Mouse (Mus musculus): ENCODE results near the gene Zfp64. TPM values are rescaled to one million over a fixed set of nuclear protein-coding genes. Genes with fewer than 3 reads are reported as not detected.

The Zfp64 gene
- total and polyA plus RNA-seq, 2 experiments from 2014 or later = 10.9 to 15.4 TPM

GRCm38 (mm10) chr2:168912901-168913721, 42.3 kb downstream of the Zfp64 start:
- peaks cover 13% of the 10 kb centered on the region; the same call in 1 of the 2 replicates for H3K4me1 ChIP-seq (ENCODE audit: control insufficient read depth, insufficient read depth)
- DNase-seq (ENCODE audit: low spot score) (no peak), ATAC-seq (ENCODE audit: insufficient read depth, low read depth) (no peak)
- H3K9ac ChIP-seq (replicated peaks; ENCODE audit: low read depth, low read length) = no peak overlapping the region
- H3K4me3 ChIP-seq (ENCODE audit: low read depth, low read length) = peak overlapping the region; percentile 56
- no peak for TF ChIP-seq CTCF (IDR thresholded peaks at IDR 0.05; ENCODE audit: low read depth)
- no peak for TF ChIP-seq EP300 (IDR thresholded peaks at IDR 0.05; ENCODE audit: low read depth)
- H3K27ac ChIP-seq (ENCODE audit: low read depth) = no peak overlapping the region
- H3K36me3 ChIP-seq (replicated peaks; ENCODE audit: control insufficient read depth, insufficient read depth, low read length) = no peaks in the 10 kb centered on the region
- H3K9me3 ChIP-seq (replicated peaks; ENCODE audit: control insufficient read depth, low read length) = no peaks in the 10 kb centered on the region
- peaks cover 45% of the 10 kb centered on the region for H3K27me3 ChIP-seq (ENCODE audit: control insufficient read depth, insufficient read depth, low read length)
- 3% methylated on average over 31 of the region's 31 CpGs for WGBS
- H3K4me2 ChIP-seq (ENCODE audit: low read depth, low read length) = peak overlapping the region; percentile 87

- peaks cover 45% of the 10 kb centered on the region for H3K27me3 ChIP-seq (ENCODE audit: control insufficient read depth, insufficient read depth, low read length)
Measured at GRCm38 (mm10) chr2:168912051-168912891, 43.1 kb downstream of the Zfp64 start.

GRCm38 (mm10) chr2:168911527-168911926, 43.9 kb downstream of the Zfp64 start:
- H3K9ac ChIP-seq (replicated peaks; ENCODE audit: low read depth, low read length) = no peak overlapping the region
- H3K4me3 ChIP-seq (ENCODE audit: low read depth, low read length) = peak overlapping the region; percentile 56
- H3K4me1 ChIP-seq (ENCODE audit: control insufficient read depth, insufficient read depth) = peaks cover 13% of the 10 kb centered on the region; the same call in 1 of the 2 replicates
- H3K27me3 ChIP-seq (ENCODE audit: control insufficient read depth, insufficient read depth, low read length) = peaks cover 48% of the 10 kb centered on the region
- H3K9me3 ChIP-seq (replicated peaks; ENCODE audit: control insufficient read depth, low read length) = no peaks in the 10 kb centered on the region
- peak overlapping the region; percentile 87 for H3K4me2 ChIP-seq (ENCODE audit: low read depth, low read length)
- no peaks in the 10 kb centered on the region for H3K36me3 ChIP-seq (replicated peaks; ENCODE audit: control insufficient read depth, insufficient read depth, low read length)
- DNase-seq (ENCODE audit: low spot score) = no peak
- 5% methylated on average over 19 of the region's 19 CpGs for WGBS
- no peak for TF ChIP-seq EP300 (IDR thresholded peaks at IDR 0.05; ENCODE audit: low read depth)
- TF ChIP-seq CTCF (IDR thresholded peaks at IDR 0.05; ENCODE audit: low read depth) = no peak
- no peak for ATAC-seq (ENCODE audit: insufficient read depth, low read depth)
- no peak overlapping the region for H3K27ac ChIP-seq (ENCODE audit: low read depth)

More at GRCm38 (mm10) chr2:168912051-168912891, 43.1 kb downstream of the Zfp64 start:
- DNase-seq (ENCODE audit: low spot score) = no peak
- peak; percentile 30; the same call in 1 of the 2 replicates for ATAC-seq (ENCODE audit: insufficient read depth, low read depth)
- TF ChIP-seq CTCF (IDR thresholded peaks at IDR 0.05; ENCODE audit: low read depth) (no peak), EP300 (IDR thresholded peaks at IDR 0.05; ENCODE audit: low read depth) (no peak)
- H3K9ac ChIP-seq (replicated peaks; ENCODE audit: low read depth, low read length) = no peak overlapping the region
- WGBS = under 1% methylated on average over 70 of the region's 70 CpGs
- H3K4me3 ChIP-seq (ENCODE audit: low read depth, low read length) = peak overlapping the region; percentile 56
- no peaks in the 10 kb centered on the region for H3K36me3 ChIP-seq (replicated peaks; ENCODE audit: control insufficient read depth, insufficient read depth, low read length)
- H3K4me2 ChIP-seq (ENCODE audit: low read depth, low read length) = peak overlapping the region; percentile 87
- no peaks in the 10 kb centered on the region for H3K9me3 ChIP-seq (replicated peaks; ENCODE audit: control insufficient read depth, low read length)
- no peak overlapping the region for H3K27ac ChIP-seq (ENCODE audit: low read depth)
- H3K4me1 ChIP-seq (ENCODE audit: control insufficient read depth, insufficient read depth) = peaks cover 13% of the 10 kb centered on the region; the same call in 1 of the 2 replicates

- 29% methylated on average over 11 of the region's 11 CpGs for WGBS
- H3K9ac ChIP-seq (replicated peaks; ENCODE audit: low read depth, low read length) = no peak overlapping the region
Measured at GRCm38 (mm10) chr2:168906022-168906421, 49.4 kb downstream of the Zfp64 start.

GRCm38 (mm10) chr2:168904846-168905245, 50.5 kb downstream of the Zfp64 start:
- TF ChIP-seq EP300 (IDR thresholded peaks at IDR 0.05; ENCODE audit: low read depth) (no peak), CTCF (IDR thresholded peaks at IDR 0.05; ENCODE audit: low read depth) (peak; percentile 44)
- no peak overlapping the region for H3K27ac ChIP-seq (ENCODE audit: low read depth)
- no peak overlapping the region for H3K4me3 ChIP-seq (ENCODE audit: low read depth, low read length)
- H3K4me2 ChIP-seq (ENCODE audit: low read depth, low read length) = no peak overlapping the region
- no peak for DNase-seq (ENCODE audit: low spot score)
- no peak overlapping the region for H3K9ac ChIP-seq (replicated peaks; ENCODE audit: low read depth, low read length)
- 0 out of 2 replicates have a peak, but pooled peaks cover 13% of the 10 kb centered on the region for H3K27me3 ChIP-seq (ENCODE audit: control insufficient read depth, insufficient read depth, low read length)
- no peaks in the 10 kb centered on the region for H3K36me3 ChIP-seq (replicated peaks; ENCODE audit: control insufficient read depth, insufficient read depth, low read length)
- H3K9me3 ChIP-seq (replicated peaks; ENCODE audit: control insufficient read depth, low read length) = no peaks in the 10 kb centered on the region
- ATAC-seq (ENCODE audit: insufficient read depth, low read depth) = no peak
- H3K4me1 ChIP-seq (ENCODE audit: control insufficient read depth, insufficient read depth) = no peaks in the 10 kb centered on the region
- WGBS = 62% methylated on average over 3 of the region's 3 CpGs

More at GRCm38 (mm10) chr2:168906022-168906421, 49.4 kb downstream of the Zfp64 start:
- no peaks in the 10 kb centered on the region for H3K9me3 ChIP-seq (replicated peaks; ENCODE audit: control insufficient read depth, low read length)
- no peak overlapping the region for H3K4me3 ChIP-seq (ENCODE audit: low read depth, low read length)
- peaks cover 25% of the 10 kb centered on the region for H3K27me3 ChIP-seq (ENCODE audit: control insufficient read depth, insufficient read depth, low read length)
- no peak for TF ChIP-seq EP300 (IDR thresholded peaks at IDR 0.05; ENCODE audit: low read depth)
- TF ChIP-seq CTCF (IDR thresholded peaks at IDR 0.05; ENCODE audit: low read depth) = no peak
- H3K4me2 ChIP-seq (ENCODE audit: low read depth, low read length) = no peak overlapping the region
- H3K4me1 ChIP-seq (ENCODE audit: control insufficient read depth, insufficient read depth) = no peaks in the 10 kb centered on the region
- ATAC-seq (ENCODE audit: insufficient read depth, low read depth) = no peak
- H3K27ac ChIP-seq (ENCODE audit: low read depth) = no peak overlapping the region
- DNase-seq (ENCODE audit: low spot score) = no peak
- no peaks in the 10 kb centered on the region for H3K36me3 ChIP-seq (replicated peaks; ENCODE audit: control insufficient read depth, insufficient read depth, low read length)
